Mouse (Mus musculus): ENCODE results near the gene Rngtt. TPM values are rescaled to one million over a fixed set of nuclear protein-coding genes. Genes with fewer than 3 reads are reported as not detected.
A peak's percentile ranks its signal among the peaks of the same experiment; 100 is the strongest.

The Rngtt gene
- total and polyA plus RNA-seq, 3 experiments, result 15.0 to 18.7 TPM; not detected in 1

DNA sequence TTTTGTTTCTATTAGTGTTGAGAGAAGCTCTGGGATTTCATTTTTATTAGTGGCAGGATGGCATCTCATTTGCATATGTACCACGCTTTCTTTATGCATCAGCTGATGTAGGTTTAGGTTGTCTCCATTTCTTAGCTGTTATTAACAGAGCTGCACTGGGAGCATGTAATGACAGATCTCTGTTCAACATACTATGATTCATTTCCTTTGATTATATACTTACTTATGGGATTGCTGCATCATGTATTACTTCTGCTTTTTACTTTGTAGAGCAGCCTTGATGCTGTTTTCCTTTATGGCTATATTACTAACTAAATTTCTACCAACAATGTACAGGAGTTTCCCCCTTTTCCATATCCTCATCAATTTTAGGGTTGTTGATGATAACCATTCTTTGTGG, 109.5 kb downstream of the Rngtt start:
- Histone ChIP-seq H3K4me3 (ENCODE audit: control insufficient read depth in 1 of 2, insufficient read depth in 1 of 2, low read depth in 2 of 2, low read length in 2 of 2) (no peak overlapping the region), H3K9ac (ENCODE audit: control insufficient read depth, low read depth, low read length, poor library complexity, severe bottlenecking) (no peak overlapping the region), H3K4me1 (ENCODE audit: control insufficient read depth in 1 of 2, insufficient read depth in 2 of 2, low read length in 2 of 2) (peaks cover 0 to 4% of the 10 kb centered on the region in 2 experiments; a peak in 1 of 4 replicates), H3K9me3 (replicated peaks; ENCODE audit: insufficient read depth, low read length) (no peaks in the 10 kb centered on the region), H3K27ac (ENCODE audit: control insufficient read depth, low read depth, low read length) (no peak overlapping the region), H3K36me3 (ENCODE audit: control insufficient read depth in 1 of 2, insufficient read depth in 2 of 2, low read length in 2 of 2) (peaks cover 0 to 9% of the 10 kb centered on the region in 2 experiments), H3K27me3 (ENCODE audit: control insufficient read depth in 1 of 2, insufficient read depth in 2 of 2, low read length in 2 of 2) (no peaks in the 10 kb centered on the region), H3K79me2 (ENCODE audit: control insufficient read depth, insufficient read depth, low read length, poor library complexity) (no peaks in the 10 kb centered on the region)
- no peak for TF ChIP-seq ZNF384 (IDR thresholded peaks at IDR 0.05; ENCODE audit: low read depth, low read length)
- TF ChIP-seq TAL1 (IDR thresholded peaks at IDR 0.05; ENCODE audit: low read length), result no peak
- TF ChIP-seq UBTF (IDR thresholded peaks at IDR 0.05; ENCODE audit: borderline replicate concordance, insufficient read depth, low read depth, low read length), result no peak
- TF ChIP-seq RAD21 (IDR thresholded peaks at IDR 0.05; ENCODE audit: low read depth, low read length), result no peak
- no peak for TF ChIP-seq CHD2 (IDR thresholded peaks at IDR 0.05; ENCODE audit: low read length)
- TF ChIP-seq E2F4 (IDR thresholded peaks at IDR 0.05; ENCODE audit: borderline replicate concordance, low read depth, low read length), result no peak
- no peak for TF ChIP-seq ZKSCAN1 (IDR thresholded peaks at IDR 0.05; ENCODE audit: low read depth, low read length)
- TF ChIP-seq MAZ (IDR thresholded peaks at IDR 0.05; ENCODE audit: low read depth, low read length), result no peak
- no peak for TF ChIP-seq POLR2A (IDR thresholded peaks at IDR 0.05; ENCODE audit: control insufficient read depth in 1 of 2, insufficient read depth in 1 of 2, low read depth in 1 of 2, low read length in 2 of 2, poor library complexity in 1 of 2)
- no peak for TF ChIP-seq MYB (IDR thresholded peaks at IDR 0.05; ENCODE audit: low read depth, low read length)
- TF ChIP-seq HCFC1 (IDR thresholded peaks at IDR 0.05; ENCODE audit: low read depth, low read length), result no peak
- TF ChIP-seq ELF1 (IDR thresholded peaks at IDR 0.05; ENCODE audit: low read depth, low read length), result no peak
- no peak for TF ChIP-seq NRF1 (IDR thresholded peaks at IDR 0.05; ENCODE audit: insufficient read depth, low read depth, low read length, poor library complexity, severe bottlenecking)
- no peak for TF ChIP-seq GABPA (IDR thresholded peaks at IDR 0.05; ENCODE audit: low read depth, low read length)
- no peak for TF ChIP-seq MEF2A (IDR thresholded peaks at IDR 0.05; ENCODE audit: extremely low read depth, insufficient replicate concordance, low read depth, low read length, poor library complexity, severe bottlenecking)
- TF ChIP-seq POLR2AphosphoS5 (IDR thresholded peaks at IDR 0.05; ENCODE audit: borderline replicate concordance, low read depth, low read length), result no peak
- TF ChIP-seq GATA1 (IDR thresholded peaks at IDR 0.05; ENCODE audit: low read depth, low read length), result no peak
- TF ChIP-seq NELFE (IDR thresholded peaks at IDR 0.05; ENCODE audit: low read depth, low read length), result no peak
- TF ChIP-seq CHD1 (IDR thresholded peaks at IDR 0.05; ENCODE audit: low read depth, low read length), result no peak
- TF ChIP-seq RCOR1 (IDR thresholded peaks at IDR 0.05; ENCODE audit: low read depth, low read length), result no peak; the same call in 1 of the 2 replicates
- peak; percentile 50 for DNase-seq (ENCODE audit: low read depth, low spot score)

DNA sequence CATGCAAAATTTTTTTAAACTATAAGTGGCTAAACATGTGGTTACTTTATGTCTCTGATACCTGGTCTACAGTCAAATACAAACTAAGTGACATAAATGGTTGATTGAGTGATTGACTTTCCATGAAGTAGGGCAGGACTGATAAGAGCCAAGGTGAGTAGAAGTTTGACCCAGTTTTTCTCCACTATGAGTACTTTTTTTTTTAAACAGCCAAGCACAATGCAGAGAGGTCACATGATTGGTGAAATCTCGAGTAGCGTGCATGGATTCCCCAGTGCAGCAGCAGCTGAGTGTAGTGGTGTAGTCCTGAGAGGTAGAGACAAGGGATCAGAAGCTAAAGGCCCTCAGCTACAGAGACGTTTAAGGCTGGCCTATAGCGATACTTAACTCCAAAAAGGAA, 118.7 kb downstream of the Rngtt start:
- no peak for DNase-seq (ENCODE audit: low read depth, low spot score)
- no peak overlapping the region for H3K4me3 ChIP-seq (ENCODE audit: control insufficient read depth in 1 of 2, insufficient read depth in 1 of 2, low read depth in 2 of 2, low read length in 2 of 2)
- no peak for TF ChIP-seq MYC (IDR thresholded peaks at IDR 0.05; ENCODE audit: low read depth, low read length)
- TF ChIP-seq POLR2AphosphoS5 (IDR thresholded peaks at IDR 0.05; ENCODE audit: borderline replicate concordance, low read depth, low read length), result no peak
- no peak for TF ChIP-seq SIN3A (IDR thresholded peaks at IDR 0.05; ENCODE audit: low read length)
- TF ChIP-seq CTCF (IDR thresholded peaks at IDR 0.05 in 2 of 3, conservative IDR thresholded peaks at IDR 0.05 in 1 of 3; ENCODE audit: control insufficient read depth in 1 of 3, insufficient read depth in 1 of 3, low read depth in 2 of 3, low read length in 3 of 3, poor library complexity in 1 of 3, severe bottlenecking in 1 of 3), result no peak
- TF ChIP-seq ZKSCAN1 (IDR thresholded peaks at IDR 0.05; ENCODE audit: low read depth, low read length), result no peak
- TF ChIP-seq MAX (IDR thresholded peaks at IDR 0.05; ENCODE audit: low read length), result no peak
- TF ChIP-seq TAL1 (IDR thresholded peaks at IDR 0.05; ENCODE audit: low read length), result no peak
- TF ChIP-seq MXI1 (IDR thresholded peaks at IDR 0.05; ENCODE audit: low read depth, low read length), result no peak
- no peaks in the 10 kb centered on the region for H3K27me3 ChIP-seq (ENCODE audit: control insufficient read depth in 1 of 2, insufficient read depth in 2 of 2, low read length in 2 of 2)
- H3K4me1 ChIP-seq (ENCODE audit: control insufficient read depth in 1 of 2, insufficient read depth in 2 of 2, low read length in 2 of 2), result no peaks in the 10 kb centered on the region
- H3K9ac ChIP-seq (ENCODE audit: control insufficient read depth, low read depth, low read length, poor library complexity, severe bottlenecking), result no peak overlapping the region
- H3K36me3 ChIP-seq (ENCODE audit: control insufficient read depth in 1 of 2, insufficient read depth in 2 of 2, low read length in 2 of 2), result peaks cover 0 to 10% of the 10 kb centered on the region in 2 experiments; a peak in 2 of 4 replicates
- no peak overlapping the region for H3K27ac ChIP-seq (ENCODE audit: control insufficient read depth, low read depth, low read length)
- no peaks in the 10 kb centered on the region for H3K9me3 ChIP-seq (replicated peaks; ENCODE audit: insufficient read depth, low read length)
- no peaks in the 10 kb centered on the region for H3K79me2 ChIP-seq (ENCODE audit: control insufficient read depth, insufficient read depth, low read length, poor library complexity)
